Mouse (Mus musculus) bone marrow, adult 2 months (tissue): Measurements from ENCODE around the gene Sphk1. TPM values are rescaled to one million over a fixed set of nuclear protein-coding genes. Genes with fewer than 3 reads are reported as not detected.

Source experiments
- H3K27ac ChIP-seq: fragments of 200-500 bp; 2 replicates; pipeline ENCODE4 v1.5.1; 2012; ENCODE audit warnings: low read depth, mild to moderate bottlenecking, control low read depth, inconsistent platforms, low read length; ENCODE audit not compliant: control insufficient read depth, poor library complexity, insufficient read depth
- H3K4me1 ChIP-seq: fragments of 200-500 bp; 2 replicates; pipeline ENCODE4 v1.6.1; 2011; ENCODE audit warnings: low read length; ENCODE audit not compliant: control insufficient read depth, insufficient read depth
- H3K4me3 ChIP-seq: fragments of 200-500 bp; replicated peaks from 2 replicates; pipeline ENCODE3; 2011; ENCODE audit warnings: mild to moderate bottlenecking, low read depth, low read length, control low read depth; ENCODE audit not compliant: control insufficient read depth
- CTCF ChIP-seq: fragments of 200-500 bp; IDR thresholded peaks from 2 replicates; pipeline ENCODE4 v1.5.1; 2011; ENCODE audit warnings: low read length, control low read depth; ENCODE audit not compliant: control insufficient read depth, insufficient read depth
- POLR2A ChIP-seq: fragments of 200-500 bp; IDR thresholded peaks from 2 replicates; pipeline ENCODE4 v1.6.1; 2011; ENCODE audit warnings: low read depth, mild to moderate bottlenecking, control low read depth, low read length, borderline replicate concordance; ENCODE audit not compliant: control insufficient read depth
- WGBS: fragments of 180-500 bp; shearing (Covaris S2); methylation state at CpG from one replicate; pipeline ENCODE4 v1.1.7; 2018; 5-methylcytosine and 5-hydroxymethylcytosine counted together
- polyA plus RNA-seq: library from polyadenylated mRNA; stranded (reverse); fragments of >200 nt; gene quantifications from 2 replicates; pipeline ENCODE4 v1.2.4, GENCODE M21; 2011; ENCODE audit warnings: low replicate concordance; ENCODE audit not compliant: missing spikeins, insufficient read depth, insufficient read length

The Sphk1 gene
- polyA plus RNA-seq, 1 experiment = 31.7 TPM

DNA sequence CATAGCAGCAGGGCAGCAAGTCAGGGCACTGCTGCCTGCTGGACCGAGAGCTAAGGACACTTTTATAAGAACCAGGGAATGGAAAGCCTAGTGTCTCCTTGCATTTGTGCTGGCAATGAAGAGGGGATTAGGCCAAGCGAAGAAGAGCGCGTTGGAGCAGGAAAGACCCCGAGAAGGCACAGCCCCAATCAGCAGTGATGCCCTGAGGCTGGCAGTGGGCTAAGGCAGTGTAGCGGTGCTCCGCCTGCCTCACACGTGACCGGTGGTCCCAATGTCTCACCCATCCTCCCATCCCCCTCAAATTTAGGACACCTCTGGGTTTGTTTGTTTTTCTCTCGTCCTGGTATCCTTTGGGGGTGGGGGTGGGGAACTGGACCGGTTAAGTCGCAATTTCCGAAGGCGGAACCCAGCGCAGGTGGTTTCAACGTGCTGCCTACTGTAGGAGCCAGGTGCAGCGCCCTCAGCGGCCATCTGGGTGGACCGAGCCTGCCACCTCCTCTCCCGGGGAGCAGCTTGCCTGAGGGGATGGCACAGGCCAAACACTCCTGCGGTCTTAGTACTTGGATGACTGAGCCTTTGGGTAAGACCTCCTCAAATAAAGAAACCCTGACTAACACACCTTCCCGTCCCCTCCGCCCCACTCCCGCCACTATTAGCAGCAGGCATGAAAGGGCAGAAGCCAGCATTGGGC lies 15.2 kb upstream of the Sphk1 start:
- WGBS = 44% methylated on average over 24 of the region's 24 CpGs
- Histone ChIP-seq H3K4me1 (no peaks in the 10 kb centered on the region), H3K27ac (no peak overlapping the region)

GRCm38 (mm10) chr11:116518482-116518881 lies 12.2 kb upstream of the Sphk1 start:
- H3K4me1 ChIP-seq = no peaks in the 10 kb centered on the region
- WGBS = 39% methylated on average over 8 of the region's 8 CpGs
- H3K27ac ChIP-seq = no peak overlapping the region
- no peak overlapping the region for H3K4me3 ChIP-seq
- TF ChIP-seq POLR2A (no peak), CTCF (no peak)

More for the DNA sequence above, 15.2 kb upstream of the Sphk1 start:
- no peak for TF ChIP-seq CTCF
- TF ChIP-seq POLR2A = no peak
- H3K4me3 ChIP-seq = no peak overlapping the region

- Histone ChIP-seq H3K4me1 (no peaks in the 10 kb centered on the region), H3K27ac (no peak overlapping the region), H3K4me3 (no peak overlapping the region)
- TF ChIP-seq POLR2A (no peak), CTCF (no peak)
- 42% methylated on average over 3 of the region's 3 CpGs for WGBS
Observed at GRCm38 (mm10) chr11:116521143-116521542, 9.6 kb upstream of the Sphk1 start.

- Histone ChIP-seq H3K4me1 (no peaks in the 10 kb centered on the region), H3K4me3 (no peak overlapping the region), H3K27ac (no peak overlapping the region)
- 94% methylated on average over 3 of the region's 3 CpGs for WGBS
- no peak for TF ChIP-seq POLR2A
- no peak for TF ChIP-seq CTCF
Observed at GRCm38 (mm10) chr11:116522046-116522445, 8.7 kb upstream of the Sphk1 start.

DNA sequence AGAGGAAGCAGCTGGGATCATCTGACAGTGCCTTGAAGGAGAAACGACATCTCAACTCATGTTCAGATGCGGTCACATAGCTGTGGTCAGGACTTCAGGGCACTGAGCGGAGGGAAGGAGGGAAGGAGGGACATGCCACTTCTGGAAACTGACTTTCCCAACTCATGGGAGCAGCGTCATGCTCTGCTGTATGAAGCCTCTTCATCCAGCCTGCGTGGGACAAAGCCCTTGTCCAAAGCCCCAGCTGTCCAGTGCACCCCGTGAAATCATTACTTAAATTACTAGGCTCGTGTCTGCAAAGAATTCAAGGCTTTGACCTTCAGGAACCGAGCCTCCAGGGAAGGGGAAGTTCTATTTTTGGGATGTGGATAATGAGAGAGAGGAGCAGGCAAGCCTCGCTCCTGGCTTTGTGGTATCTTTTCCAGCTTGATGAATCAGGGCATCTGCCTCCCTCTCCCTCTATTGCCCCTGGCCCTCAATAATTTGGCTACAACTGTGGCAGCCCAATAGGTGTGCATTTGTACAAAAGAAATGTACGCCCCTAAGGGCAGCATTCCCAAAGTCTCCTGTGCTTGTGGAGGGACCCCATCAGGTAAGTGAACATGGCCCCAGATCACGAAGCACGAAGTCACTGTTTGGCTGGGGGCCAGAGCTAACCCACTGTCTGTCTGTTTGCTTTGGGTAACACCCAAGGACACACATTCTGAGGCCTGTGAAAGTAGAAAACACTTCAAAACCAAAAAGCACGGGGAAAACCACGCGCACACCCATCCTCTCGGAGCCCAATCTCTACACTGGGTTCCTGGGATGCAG lies 7.6 kb upstream of the Sphk1 start:
- TF ChIP-seq CTCF (no peak), POLR2A (no peak)
- Histone ChIP-seq H3K4me1 (no peaks in the 10 kb centered on the region), H3K27ac (no peak overlapping the region), H3K4me3 (no peak overlapping the region)
- WGBS = 62% methylated on average over 16 of the region's 16 CpGs

DNA sequence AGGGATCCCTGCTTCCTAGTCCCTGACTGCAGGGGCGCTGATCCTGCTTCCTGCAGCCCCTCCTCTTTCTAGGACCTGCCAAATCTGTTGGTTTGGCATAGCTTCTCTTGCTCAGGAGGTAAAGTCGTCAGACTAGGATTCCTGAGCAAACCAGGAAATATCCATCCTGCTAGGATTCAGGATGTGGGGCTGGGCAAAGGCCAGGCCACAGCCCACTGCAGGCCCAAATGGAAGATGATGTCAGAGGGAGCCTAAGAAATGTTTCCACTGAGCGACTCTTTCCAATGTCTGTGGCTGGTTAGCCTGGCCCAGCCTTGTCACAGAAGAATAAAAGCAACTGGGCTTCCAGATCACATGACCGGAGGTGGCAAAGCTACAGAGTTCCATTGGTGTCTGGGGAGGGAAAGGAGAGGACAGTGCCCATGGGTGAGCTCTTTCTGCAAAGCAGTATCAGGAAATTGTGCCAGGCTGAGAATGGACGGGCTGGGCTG lies 7.0 kb upstream of the Sphk1 start:
- Histone ChIP-seq H3K4me3 (no peak overlapping the region), H3K4me1 (no peaks in the 10 kb centered on the region), H3K27ac (no peak overlapping the region)
- WGBS = 59% methylated on average over 5 of the region's 5 CpGs
- TF ChIP-seq POLR2A = no peak
- no peak for TF ChIP-seq CTCF

GRCm38 (mm10) chr11:116528636-116529320 lies 1.9 kb upstream of the Sphk1 start:
- no peak overlapping the region for H3K27ac ChIP-seq
- whole genome bisulfite sequencing = 83% methylated on average over 8 of the region's 8 CpGs
- no peak overlapping the region for H3K4me3 ChIP-seq
- TF ChIP-seq CTCF (no peak), POLR2A (no peak)
- H3K4me1 ChIP-seq = no peaks in the 10 kb centered on the region

GRCm38 (mm10) chr11:116531371-116532191 lies 856 bp downstream of the Sphk1 start:
- H3K4me3 ChIP-seq = peak overlapping the region; percentile 66
- TF ChIP-seq CTCF (no peak), POLR2A (no peak)
- WGBS = 2% methylated on average over 48 of the region's 48 CpGs
- peak overlapping the region; percentile 38 for H3K27ac ChIP-seq
- H3K4me1 ChIP-seq = no peaks in the 10 kb centered on the region; the same call in none of the 2 replicates
